Mouse (Mus musculus) CD4-positive, CD25-positive, alpha-beta regulatory T cell, adult 4 months (primary cell): ENCODE measurements around the gene Fbxl17. TPM values are rescaled to one million over a fixed set of nuclear protein-coding genes. Genes with fewer than 3 reads are reported as not detected.

Source experiments
- ATAC-seq: one replicate; pipeline ENCODE4 v1.8.0; 2017
- polyA plus RNA-seq, 2 experiments: library from polyadenylated mRNA; unstranded; fragments of 100-300 nt; shearing (Covaris generic); gene quantifications; one replicate each; pipeline ENCODE4 v1.2.1; 2017

Gene Fbxl17
- polyA plus RNA-seq, 2 experiments from 2014 or later, result 5.0 to 11.7 TPM

DNA sequence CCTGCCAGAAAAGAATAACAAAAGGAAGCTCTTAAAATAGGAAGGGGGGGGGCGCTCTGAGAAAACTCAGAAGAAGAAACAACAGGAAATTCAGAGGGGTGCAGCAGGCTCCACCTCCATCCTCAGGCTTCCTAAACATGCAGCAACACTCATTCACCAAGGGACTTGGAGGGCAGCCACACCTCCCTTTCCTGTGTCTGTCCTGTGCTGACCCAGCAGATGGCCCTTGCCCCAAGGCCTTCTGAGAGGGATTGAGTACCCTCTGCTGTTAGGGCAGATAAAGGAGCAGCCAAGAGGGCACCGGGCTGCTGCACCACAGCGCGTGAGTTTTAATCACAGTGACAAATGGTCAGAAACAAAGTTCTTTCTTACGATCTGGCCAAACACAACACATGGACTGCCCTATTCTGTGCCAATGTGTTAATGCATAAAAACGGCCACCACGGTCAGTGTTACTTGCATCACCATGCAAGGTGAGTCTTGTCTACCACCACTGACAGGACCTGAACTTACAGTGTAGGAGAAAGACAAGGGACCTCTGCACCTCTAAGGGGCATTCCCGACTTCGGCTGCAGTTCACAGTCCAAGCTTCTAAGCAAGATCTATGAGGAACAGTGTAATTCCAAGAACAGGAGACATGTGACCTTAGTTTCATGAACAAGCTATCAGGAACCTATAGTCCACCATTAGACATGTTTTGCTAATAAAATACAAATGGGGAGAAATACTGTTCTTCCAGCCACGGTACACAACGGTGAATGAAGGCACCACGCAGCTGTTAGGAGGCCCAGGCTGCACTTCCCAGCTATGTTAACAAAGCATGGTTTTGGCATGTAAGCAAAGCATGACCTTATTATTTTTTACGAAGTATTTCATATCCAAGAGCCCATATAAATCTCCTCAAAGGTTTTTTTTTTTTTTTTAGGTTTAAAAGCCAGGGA lies 96.8 kb downstream of the Fbxl17 start:
- ATAC-seq, result peak; percentile 44

DNA sequence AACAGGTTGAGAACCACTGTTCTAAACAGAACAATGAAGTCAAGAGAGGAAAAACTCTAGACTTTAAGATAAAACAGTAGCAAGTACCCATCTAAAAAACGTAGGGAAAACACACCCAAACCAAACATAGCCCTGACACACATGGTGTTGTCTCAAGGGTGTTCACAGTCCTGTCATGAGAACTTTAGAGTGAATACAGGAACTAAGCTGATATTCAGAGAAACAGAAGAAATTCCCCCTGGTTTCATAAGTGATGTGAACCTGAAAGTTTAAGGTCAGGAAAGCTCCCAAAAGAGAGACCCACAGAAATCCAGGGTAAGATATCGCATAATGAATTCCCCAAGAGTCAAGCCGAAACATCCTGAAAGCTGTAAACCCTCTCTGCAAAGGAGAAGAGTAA lies 97.6 kb downstream of the Fbxl17 start:
- ATAC-seq, result no peak

DNA sequence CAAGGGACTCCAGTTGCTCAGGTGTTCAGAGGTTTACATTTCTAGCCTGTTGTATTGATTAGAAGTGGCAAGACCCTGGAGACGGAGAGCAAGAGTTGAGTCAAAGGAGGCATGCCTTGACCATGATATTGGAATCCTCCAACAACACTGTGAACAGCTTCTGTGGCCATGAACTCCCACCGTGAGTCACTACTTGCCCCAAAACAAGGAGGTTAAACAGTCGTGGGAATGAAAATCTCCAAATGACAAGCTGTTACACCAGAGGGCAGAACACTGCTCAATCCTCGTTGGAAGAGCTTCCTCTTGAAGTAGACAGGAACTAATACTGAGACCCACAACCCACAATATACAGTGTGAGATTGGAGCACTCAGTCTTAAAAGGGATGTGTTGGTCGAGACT lies 99.2 kb downstream of the Fbxl17 start:
- ATAC-seq, result no peak

DNA sequence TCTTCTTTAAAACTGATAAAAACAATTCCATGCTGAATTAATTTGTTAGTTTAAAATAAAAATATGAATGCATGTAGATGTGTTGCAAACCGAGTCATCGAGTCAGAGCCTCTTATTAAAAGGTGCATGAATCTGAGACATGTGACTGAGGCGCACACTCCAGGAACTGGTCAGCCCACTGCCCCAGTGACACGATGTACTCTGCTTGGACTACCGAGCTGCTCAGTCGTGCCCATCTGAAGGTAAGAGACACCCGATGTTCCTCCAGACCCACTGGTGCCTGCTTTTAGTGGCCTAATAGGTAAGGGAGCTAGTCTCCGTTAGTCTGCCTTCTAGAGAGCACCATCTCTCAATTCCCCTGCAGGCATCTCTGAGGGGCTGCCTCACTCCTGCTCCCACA lies 100.0 kb downstream of the Fbxl17 start:
- no peak for ATAC-seq

DNA sequence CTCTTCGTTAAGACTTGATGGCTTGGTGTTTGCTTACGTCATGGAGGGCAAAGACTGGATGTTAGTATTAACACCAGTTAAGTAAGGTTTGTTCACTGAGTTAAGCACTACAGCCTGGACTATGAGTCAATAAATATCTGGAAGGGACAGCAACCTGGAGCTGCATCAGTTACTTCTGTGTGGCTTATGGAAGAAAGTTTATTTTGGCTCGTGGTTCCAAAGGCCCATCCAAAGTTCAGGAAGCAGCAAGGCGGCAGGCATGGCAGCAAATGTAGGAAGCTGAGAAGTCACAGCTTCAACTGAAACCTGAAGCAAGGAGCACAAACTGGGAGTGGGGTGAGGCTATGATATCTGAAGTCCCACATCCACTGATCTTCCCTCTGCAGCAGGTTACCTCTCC lies 108.3 kb downstream of the Fbxl17 start:
- ATAC-seq, result no peak

DNA sequence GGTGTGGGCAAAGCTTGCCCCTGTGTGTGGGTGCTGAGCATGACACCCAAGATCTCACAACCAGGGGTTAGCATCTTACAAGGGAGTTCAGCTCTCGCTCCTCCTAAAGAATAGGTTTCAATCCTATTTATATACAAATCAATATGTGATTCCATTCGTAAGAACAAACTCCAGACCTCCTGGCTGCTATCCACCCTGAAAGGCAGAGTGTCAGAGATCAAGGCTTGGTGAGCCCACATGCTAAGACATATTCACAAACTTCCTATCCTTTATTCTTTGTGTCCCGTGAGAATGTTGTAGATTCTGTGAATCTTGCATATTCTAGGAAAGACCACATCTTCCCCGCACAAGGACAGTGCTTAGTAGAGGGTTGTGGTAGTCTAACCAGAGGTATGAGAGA lies 108.9 kb downstream of the Fbxl17 start:
- no peak for ATAC-seq

DNA sequence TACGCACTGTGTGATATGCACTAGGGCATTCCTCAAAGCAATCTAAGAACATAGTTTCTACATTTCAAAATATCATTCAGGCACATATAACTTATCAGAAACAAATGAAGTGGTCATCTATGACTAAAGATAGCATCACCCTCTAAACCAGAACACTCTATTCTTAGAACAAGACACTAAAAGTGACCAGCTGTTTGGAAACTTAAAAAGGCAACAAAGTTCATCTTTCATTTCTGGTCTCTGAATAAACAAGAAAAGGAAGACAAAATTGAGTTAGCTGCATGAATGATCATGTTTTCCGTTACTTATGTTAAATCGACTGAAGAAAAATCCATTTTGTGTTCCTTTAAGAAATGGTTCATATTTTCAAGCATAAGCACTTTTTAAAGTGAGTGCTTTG lies 128.8 kb downstream of the Fbxl17 start:
- no peak for ATAC-seq

DNA sequence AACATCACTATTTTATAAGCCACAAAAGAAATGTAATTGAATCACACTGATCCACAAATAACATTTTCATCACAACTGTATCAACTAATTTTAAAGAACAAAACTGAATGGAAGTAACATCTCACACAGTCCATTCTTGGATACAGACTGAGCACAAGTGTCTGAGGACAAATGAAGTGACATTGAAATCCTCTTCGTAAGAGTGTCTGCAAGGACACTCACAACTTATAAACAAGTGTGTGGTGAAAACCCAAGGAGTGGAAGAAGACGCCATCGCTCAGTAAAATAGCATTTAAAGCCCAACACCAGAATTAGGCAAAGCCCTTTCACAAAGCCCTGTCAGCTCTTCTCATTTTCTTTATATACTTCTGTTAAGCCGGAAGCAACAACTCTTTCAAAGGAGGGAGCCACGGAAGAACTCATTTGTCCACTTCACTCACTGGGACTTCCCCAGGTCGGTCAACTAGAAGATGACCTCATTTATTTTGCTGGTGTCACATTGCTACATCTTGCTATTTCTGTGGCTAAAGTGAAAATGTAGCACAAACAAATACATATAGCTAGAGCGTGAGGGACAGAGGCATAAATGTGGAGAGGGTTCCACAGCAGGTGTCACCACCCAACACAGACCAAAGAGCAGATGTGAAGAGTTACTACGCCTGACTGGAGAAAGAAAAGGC lies 130.0 kb downstream of the Fbxl17 start:
- no peak for ATAC-seq

DNA sequence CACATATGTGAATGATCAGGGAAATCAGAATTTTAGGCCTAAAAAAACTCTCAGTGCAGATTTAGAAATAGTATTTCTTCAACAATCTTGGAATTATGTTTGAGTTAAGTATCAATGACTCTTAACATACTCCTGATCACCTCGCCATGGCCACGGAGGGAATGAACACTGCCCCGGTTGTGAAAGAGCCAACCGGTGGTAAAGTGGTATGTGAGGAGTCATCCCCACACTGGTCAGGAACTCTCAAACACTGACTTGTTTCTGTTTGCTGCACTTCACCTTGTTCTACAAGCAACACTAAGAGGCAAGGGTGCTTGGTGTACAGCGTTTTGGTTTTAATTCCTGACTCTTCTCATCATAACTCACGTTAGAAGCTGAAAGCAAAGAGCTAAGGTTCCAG lies 132.3 kb downstream of the Fbxl17 start:
- ATAC-seq, result no peak

DNA sequence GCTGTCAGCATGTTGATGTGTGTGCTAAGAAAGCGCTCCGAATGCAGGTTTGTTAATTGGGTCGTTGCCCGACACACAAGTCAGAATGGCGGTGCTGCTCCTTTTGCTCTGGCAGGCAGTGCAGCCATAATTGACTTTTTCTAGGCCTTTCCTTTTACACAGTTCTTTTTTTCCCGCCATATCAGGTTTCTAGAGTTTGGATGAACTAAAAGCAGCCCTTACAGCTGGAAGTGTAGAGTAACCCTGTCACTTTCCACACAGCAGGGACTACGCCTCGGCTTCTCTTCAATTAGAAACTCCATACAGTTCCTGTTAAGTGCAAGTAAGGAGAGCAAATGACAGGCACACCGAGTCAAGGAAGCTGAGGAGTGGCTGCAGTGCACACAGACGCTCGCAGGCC lies 133.8 kb downstream of the Fbxl17 start:
- no peak for ATAC-seq

DNA sequence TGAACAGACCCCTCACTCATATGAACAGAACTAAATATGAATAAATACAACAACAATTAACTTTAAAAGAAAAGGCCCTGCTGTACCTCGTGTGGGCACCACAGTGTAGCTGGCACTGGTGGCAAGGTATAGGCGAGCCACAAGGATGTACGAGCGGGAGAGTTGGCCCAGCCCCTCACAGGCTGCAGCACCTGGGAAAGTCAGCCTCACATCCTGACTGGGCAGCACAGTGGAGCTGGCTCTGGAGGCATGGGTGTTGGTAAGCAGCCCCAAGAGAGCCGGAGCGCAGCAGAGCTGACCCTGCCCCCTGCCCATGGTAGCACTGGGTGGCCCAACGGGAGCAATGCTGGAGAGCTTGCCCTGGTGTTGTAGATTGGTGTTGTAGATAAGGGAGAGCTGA lies 135.2 kb downstream of the Fbxl17 start:
- ATAC-seq, result no peak

DNA sequence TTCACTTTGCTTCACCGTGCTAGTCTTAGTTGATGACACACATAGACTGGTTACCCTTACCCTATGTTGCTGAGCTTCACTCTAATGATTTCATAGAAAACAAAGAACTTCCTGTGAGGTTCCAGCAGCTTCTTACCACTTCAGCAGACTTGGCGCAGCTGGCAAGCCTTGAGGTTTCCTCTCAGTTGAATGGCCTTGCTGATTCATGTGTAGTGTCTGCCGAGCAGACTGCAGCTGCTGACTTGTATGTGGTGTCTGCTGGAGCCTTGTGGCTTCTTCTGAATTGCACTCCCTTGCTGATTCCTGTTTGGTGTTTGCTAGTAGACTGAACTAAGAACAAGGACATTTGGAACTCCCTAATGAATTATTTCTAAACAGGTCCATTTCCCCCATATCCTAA lies 137.6 kb downstream of the Fbxl17 start:
- peak; percentile 34 for ATAC-seq

DNA sequence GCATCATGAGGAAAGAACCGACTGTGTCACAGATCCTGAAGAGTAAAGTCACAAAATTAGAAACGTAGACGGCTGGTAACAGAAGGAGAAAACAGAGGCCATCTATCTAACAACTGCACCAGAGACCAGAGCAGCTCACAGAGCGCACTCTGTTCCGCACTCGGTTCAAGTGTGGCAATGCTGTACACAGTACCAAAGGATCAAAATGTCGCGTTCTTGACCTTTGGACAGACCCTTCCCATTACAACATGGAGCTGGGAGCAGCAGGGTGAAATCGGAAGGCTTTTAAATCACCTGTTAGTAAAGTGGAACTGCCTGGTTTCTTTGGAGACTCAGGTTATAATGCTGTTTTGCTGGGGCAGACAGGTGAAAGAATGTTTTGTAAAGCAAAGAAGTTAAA lies 138.1 kb downstream of the Fbxl17 start:
- no peak for ATAC-seq

DNA sequence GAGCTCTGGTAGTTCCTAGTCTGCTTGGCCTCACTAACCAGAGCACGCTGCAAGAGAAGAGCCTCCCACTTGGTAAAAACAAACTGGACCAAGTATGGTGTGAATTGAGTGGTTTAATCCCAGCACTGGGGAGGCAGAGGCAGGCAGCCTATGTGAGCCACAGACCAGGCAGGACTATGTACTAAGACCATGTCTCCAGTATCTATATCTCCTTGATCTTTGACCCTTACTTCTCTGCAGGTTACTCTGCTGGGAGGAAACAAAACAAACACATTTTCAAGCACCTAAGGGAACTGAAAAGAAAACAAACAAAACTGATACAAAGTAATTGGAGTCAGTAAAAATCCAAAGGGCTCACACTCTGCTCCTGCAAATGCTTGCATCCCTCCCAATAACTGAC lies 141.0 kb downstream of the Fbxl17 start:
- ATAC-seq, result no peak

DNA sequence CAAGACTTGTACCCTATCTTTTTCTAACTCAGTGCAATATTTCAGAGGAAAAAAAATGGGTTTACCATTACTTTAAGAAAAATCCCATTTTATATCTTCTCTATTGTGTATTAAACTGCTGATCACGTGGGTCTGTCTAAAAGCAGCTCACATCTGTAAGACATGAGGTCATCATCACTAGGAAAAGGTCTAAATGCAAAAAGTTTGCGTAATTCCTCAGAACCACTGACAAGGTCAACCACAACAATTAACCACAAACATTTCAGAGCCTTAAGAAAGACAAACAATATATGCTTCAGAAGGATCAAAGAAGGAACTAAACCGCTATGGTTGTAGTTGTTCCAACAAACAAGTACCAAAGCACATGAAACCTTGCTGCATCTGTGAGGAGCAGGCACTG lies 143.6 kb downstream of the Fbxl17 start:
- ATAC-seq, result no peak

DNA sequence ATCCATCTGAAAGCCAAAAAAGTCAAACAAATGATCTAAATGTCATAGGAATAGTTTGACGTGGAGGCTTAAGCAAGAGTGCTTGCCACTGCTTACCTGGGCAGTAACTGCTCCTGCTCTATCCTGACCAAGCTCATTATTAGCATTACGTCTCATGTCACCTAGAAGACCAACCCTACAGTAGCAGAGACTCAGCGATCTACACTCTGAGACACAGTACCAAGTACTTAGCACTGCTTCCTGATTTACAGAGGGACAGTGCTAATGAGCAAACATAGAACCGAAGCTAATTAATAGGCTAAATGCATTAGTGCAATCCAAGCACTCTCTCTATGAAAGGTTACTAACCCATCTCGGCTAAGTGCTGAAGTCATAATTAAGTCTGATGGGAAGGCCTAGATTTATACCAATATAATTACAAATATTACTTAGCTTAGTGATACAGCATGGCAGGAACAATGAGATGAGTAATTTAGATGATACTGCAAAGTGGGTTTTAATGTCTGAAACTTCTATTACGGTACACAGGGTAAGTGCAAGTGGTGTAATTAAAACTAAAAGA lies 147.1 kb downstream of the Fbxl17 start:
- no peak for ATAC-seq

DNA sequence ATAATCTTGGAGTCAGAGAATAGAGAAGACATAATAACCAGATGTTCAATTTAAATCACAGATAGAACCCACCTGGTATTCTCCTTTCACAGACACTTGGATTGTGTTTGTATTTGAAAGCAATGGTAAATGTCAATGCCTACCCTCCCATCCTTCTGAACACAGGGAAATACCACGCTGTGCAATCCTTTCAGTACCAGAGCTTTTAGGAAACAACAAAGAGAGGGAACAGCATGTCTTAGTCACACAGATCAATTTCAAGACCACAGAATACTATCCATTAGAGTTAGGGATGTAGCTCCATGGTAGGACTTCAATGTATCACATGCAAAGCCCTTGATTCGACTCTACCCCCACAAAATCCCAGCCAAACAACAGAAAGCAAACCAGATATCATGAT lies 148.1 kb downstream of the Fbxl17 start:
- no peak for ATAC-seq

DNA sequence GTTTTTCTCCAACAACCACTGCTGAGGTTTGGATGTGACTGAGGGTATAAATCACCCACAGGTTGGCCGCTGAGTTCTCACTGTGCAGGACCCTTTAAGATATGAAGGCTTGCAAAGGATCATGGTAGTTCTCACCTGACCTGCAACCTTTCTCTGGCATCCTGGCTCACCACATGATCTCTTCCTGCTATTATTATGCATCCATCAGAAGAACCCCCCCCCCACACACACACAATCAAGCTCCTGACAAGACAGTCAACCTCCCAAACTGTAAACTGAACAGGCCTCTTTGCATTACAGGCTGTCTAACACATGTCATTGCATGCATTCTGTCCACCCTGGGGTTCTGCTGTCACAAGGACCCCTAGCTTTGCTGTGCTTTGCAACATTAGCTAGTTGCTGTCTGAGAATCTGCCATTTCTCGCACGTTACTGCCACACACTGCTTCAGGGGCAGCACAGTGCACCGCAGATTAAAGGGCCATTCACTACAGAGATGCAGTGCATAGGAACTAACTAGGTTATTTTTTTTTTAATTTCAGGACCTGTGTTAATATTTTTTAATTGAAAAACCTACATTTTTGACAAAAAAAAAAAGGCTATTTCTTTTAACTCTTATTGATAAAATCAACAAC lies 148.8 kb downstream of the Fbxl17 start:
- ATAC-seq, result no peak

DNA sequence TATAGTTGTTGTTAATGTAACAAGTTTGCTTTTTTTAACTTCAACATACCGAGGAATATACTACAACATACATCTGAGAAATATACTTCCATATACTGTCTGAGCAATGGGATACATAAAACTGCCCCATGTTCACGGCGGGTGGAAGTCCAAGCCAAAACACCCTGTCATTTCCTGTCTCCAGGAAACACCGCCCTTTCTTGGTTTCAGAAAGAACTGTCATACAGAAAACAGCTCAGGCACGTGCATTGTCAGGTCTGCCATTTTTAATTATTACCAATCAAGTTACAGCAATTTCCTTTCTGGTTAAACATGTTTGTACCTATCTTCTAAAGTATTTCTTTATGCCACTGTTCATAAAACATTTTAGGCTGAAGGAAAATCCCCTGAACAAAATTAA lies 155.7 kb downstream of the Fbxl17 start:
- ATAC-seq, result peak; percentile 51

DNA sequence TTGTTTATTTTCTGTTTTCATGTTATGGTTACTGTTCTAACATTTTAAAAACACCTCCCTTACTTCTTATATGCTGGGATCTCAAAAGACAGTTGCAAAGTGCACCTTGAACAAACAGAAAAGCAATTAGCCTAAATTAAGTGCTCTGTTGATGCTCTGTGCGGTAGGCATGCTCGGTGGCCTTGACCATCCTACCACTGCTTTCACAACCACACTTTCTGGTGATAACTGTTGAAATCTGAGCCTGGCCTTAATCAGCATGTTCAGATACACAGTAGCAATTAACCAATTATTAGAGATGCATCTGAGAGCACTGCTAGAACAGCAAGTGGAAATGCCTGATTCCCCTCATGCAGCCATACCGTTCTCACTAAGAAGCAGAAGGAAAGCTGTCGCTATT lies 156.7 kb downstream of the Fbxl17 start:
- no peak for ATAC-seq

DNA sequence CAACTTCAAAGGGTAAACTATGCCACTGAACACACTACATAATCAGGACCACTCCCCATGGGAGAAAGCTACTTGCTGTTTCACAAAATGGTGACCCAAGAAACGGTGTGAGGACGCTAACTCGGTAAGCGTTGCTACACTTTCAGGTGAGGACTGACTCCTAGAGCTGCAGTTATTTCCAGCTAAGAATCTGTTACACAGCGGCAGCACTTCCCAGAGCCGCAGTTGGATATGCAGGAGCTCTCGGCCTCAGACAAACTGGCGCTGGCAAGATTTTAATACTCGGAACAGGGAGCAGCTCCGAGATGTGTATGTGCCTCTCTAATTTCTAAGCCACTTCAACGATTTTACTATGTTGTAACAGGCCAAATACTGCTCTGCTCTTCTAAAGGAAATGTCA lies 157.4 kb downstream of the Fbxl17 start:
- no peak for ATAC-seq

DNA sequence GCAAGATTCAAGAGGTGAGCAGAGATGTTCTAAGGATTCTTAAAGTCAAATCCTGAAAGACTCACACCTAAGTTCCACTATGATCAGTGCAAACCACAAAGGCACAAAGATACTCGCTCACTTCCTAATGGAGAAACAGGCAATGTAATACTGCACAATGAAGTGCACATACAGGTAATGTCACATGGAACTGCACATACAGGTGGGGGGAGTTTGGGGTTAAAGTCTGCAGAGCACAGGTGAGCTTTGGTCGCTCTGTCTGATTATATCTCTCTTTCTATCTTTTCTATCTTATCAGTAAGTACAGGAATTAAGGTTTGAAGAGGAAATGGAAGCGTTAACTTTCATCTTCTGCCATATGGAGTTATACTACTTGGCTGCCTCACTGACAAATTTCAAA lies 158.6 kb downstream of the Fbxl17 start:
- no peak for ATAC-seq

DNA sequence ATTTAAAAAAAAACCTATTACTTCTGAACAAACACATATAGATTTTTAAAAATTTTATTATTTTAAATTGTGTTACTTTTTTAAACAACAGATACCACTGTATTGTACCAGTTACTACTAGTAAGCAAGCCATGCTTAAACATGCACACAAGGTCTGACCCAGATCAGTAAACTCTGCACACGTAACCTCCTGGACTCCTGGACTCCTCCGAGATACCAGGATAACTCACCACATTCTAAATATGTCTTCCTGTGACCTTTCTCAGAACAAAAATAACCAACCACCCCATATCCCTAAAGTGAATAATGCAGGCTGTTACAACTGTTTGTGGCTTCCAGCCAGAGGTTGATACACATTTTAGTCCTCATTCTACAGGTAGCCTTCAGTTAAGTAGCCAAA lies 170.9 kb downstream of the Fbxl17 start:
- ATAC-seq, result no peak
